Mouse (Mus musculus) hindbrain, embryonic 11.5 days (tissue): Measurements from ENCODE around the gene Nup93. TPM values are rescaled to one million over a fixed set of nuclear protein-coding genes. Genes with fewer than 3 reads are reported as not detected.

ENCODE experiments used
- ATAC-seq: fragments of 200-750 bp; cut with Nextera tagmentation; 2 replicates; pipeline ENCODE4 v1.8.0; 2017; ENCODE audit warnings: mild to moderate bottlenecking, moderate TSS enrichment, moderate library complexity; ENCODE audit not compliant: low FRiP score
- DNase-seq: peaks from one replicate; pipeline ENCODE4 v3.0.0-alpha.2; 2015; ENCODE audit warnings: low spot score
- H3K27ac ChIP-seq: fragments of 300-500 bp; sonication (generic); 2 replicates; pipeline ENCODE4 v1.5.1; 2014; ENCODE audit warnings: mild to moderate bottlenecking, low read depth, low read length
- H3K27me3 ChIP-seq: fragments of 300-500 bp; sonication (generic); 2 replicates; pipeline ENCODE4 v1.6.1; 2014; ENCODE audit warnings: mild to moderate bottlenecking, low read length, moderate library complexity, mixed read lengths; ENCODE audit not compliant: control insufficient read depth, insufficient read depth
- H3K36me3 ChIP-seq: fragments of 300-500 bp; sonication (generic); 2 replicates; pipeline ENCODE4 v1.6.1; 2014; ENCODE audit warnings: mild to moderate bottlenecking, low read length, moderate library complexity, mixed read lengths; ENCODE audit not compliant: control insufficient read depth, insufficient read depth
- H3K4me1 ChIP-seq: fragments of 300-500 bp; sonication (generic); replicated peaks from 2 replicates; pipeline ENCODE4 v1.6.1; 2014; ENCODE audit warnings: low read length, mixed read lengths; ENCODE audit not compliant: control insufficient read depth, insufficient read depth
- H3K4me2 ChIP-seq: fragments of 300-500 bp; sonication (generic); replicated peaks from 2 replicates; pipeline ENCODE4 v1.6.1; 2014; ENCODE audit warnings: mild to moderate bottlenecking, low read depth, low read length
- H3K4me3 ChIP-seq: fragments of 300-500 bp; sonication (generic); 2 replicates; pipeline ENCODE4 v1.5.1; 2014; ENCODE audit warnings: low read depth, low read length
- H3K9ac ChIP-seq: fragments of 300-500 bp; sonication (generic); 2 replicates; pipeline ENCODE4 v1.6.1; 2014; ENCODE audit warnings: low read depth, low read length
- H3K9me3 ChIP-seq: fragments of 300-500 bp; sonication (generic); 2 replicates; pipeline ENCODE4 v1.6.1; 2016; ENCODE audit warnings: low read length; ENCODE audit not compliant: control insufficient read depth
- WGBS: fragments of 180-500 bp; shearing (Covaris S2); extraction: QIAGEN DNeasy Blood & Tissue Kit; methylation state at CpG from one replicate; pipeline ENCODE4 v1.1.7; 2014; 5-methylcytosine and 5-hydroxymethylcytosine counted together
- polyA plus RNA-seq: library from polyadenylated mRNA; unstranded; fragments of >200 nt; fragmentation: Nextera tagmentation; extraction: Ambion mirVana; gene quantifications from 2 replicates; pipeline ENCODE4 v1.2.1, GENCODE M21; 2014

Gene Nup93
- polyA plus RNA-seq, 1 experiment from 2014 or later, result 95.1 TPM

DNA sequence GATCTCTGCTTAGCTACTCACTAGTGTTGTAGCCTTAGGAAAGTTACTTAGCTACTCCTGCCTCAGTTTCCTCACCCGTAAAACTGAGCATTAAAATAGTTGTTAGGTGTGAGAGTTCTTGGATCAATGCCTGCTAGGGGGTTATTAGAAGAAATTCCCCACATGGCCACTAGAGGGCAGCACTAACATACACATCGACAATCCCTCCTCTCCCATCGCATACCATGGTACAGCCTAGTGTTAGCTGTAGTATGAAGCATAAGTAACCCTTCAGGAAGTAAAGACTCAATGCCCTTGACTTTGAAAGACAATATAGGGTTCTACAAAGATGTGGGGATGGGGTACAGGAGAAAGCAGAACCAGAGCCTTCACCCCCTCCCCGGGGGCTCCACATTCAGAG is 116.4 kb downstream of the Nup93 start:
- ATAC-seq, result peak; percentile 47; the same call in 1 of the 2 replicates
- Histone ChIP-seq H3K9me3 (no peaks in the 10 kb centered on the region), H3K9ac (no peak overlapping the region), H3K36me3 (no peaks in the 10 kb centered on the region), H3K27me3 (no peaks in the 10 kb centered on the region), H3K27ac (no peak overlapping the region), H3K4me3 (no peak overlapping the region), H3K4me2 (no peak overlapping the region), H3K4me1 (no peaks in the 10 kb centered on the region)
- WGBS, result 34% methylated on average over 4 of the region's 4 CpGs
- peak; percentile 84 for DNase-seq

DNA sequence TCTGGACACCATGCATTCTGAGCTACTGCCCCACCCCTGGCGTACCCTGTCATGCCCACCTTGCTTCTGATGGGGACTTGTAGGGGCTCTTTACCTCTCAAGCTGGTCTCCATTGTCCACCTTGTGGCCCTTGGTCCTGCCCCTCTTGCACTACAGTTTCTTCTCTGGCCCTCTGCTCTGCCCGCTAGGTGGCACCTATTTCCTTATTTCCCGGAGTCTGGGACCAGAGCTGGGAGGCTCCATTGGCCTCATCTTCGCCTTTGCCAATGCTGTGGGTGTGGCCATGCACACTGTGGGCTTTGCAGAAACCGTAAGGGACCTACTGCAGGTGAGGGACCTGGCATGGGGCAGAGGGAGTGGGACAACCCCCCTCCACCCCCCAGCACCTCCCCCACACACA is 119.0 kb downstream of the Nup93 start:
- H3K9me3 ChIP-seq, result no peaks in the 10 kb centered on the region
- no peaks in the 10 kb centered on the region for H3K27me3 ChIP-seq
- ATAC-seq, result no peak
- H3K9ac ChIP-seq, result no peak overlapping the region
- DNase-seq, result no peak
- WGBS, result 55% methylated on average over 5 of the region's 5 CpGs
- H3K27ac ChIP-seq, result no peak overlapping the region
- no peak overlapping the region for H3K4me3 ChIP-seq
- H3K36me3 ChIP-seq, result no peaks in the 10 kb centered on the region
- no peak overlapping the region for H3K4me2 ChIP-seq
- H3K4me1 ChIP-seq, result no peaks in the 10 kb centered on the region

DNA sequence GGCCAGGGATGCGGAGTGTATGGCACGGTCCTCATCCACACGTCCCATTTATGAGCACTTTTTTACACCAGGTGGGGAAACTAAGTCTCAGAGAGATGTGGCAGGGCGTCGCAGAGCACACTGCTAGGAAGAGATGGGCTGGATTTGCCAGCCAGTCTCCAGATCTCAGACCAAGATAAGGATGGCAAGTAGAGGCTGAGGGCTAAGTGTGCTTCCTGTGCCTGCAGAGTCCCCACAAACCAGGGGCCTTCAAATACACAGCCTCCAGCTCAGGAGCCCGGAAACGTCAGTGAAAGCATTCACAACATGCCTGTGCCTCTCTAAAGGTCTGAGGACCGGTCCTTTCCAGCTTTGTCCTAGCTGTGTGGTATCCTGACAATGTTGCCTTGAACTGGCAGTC is 123.2 kb downstream of the Nup93 start:
- WGBS, result 90% methylated on average over 8 of the region's 8 CpGs
- Histone ChIP-seq H3K9ac (no peak overlapping the region), H3K9me3 (no peaks in the 10 kb centered on the region), H3K27me3 (no peaks in the 10 kb centered on the region), H3K27ac (no peak overlapping the region), H3K4me2 (no peak overlapping the region), H3K36me3 (no peaks in the 10 kb centered on the region), H3K4me1 (no peaks in the 10 kb centered on the region), H3K4me3 (no peak overlapping the region)
- DNase-seq, result no peak
- no peak for ATAC-seq

DNA sequence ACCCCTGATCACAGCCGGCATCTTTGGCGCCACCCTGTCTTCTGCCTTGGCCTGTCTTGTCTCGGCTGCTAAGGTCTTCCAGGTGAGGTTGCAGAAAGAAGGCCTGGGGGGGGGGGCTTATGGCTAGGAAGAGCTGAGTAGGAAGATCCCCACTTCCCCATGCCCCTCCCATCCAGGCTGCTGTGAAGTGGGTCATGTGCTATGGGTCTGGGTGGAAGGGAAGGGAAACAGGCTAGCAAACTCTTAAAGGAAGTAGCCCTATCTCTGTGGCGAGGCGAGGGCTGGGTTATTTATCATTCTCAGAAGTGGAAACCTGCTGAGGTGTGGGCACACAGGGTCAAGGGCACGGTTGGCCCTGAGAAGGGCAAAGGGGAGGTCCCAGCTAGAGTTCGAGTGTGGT is 126.4 kb downstream of the Nup93 start:
- Histone ChIP-seq H3K4me1 (no peaks in the 10 kb centered on the region), H3K4me3 (no peak overlapping the region), H3K4me2 (no peak overlapping the region), H3K36me3 (no peaks in the 10 kb centered on the region), H3K27ac (no peak overlapping the region), H3K9ac (no peak overlapping the region), H3K27me3 (no peaks in the 10 kb centered on the region), H3K9me3 (no peaks in the 10 kb centered on the region)
- ATAC-seq (no peak), DNase-seq (no peak)
- 90% methylated on average over 7 of the region's 7 CpGs for WGBS

DNA sequence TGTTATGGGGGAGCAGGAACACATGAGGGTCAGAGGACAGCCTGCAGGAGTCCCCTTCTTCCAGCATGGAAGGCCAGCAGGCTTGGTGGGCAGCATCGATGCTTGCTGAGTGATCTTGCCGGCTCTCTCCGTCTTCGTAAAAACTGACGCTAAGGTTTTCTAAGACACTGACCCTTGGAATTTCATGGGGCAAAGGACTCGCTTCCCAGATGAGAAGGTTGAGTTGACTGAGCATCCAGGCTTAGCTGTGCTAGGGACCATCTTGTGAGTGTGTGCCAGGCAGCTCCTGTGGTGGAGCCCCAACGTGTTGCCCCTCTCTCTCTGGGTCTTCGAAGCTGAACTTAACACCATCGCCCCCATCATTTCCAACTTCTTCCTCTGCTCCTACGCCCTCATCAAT is 128.3 kb downstream of the Nup93 start:
- no peak overlapping the region for H3K27ac ChIP-seq
- no peak overlapping the region for H3K4me2 ChIP-seq
- H3K27me3 ChIP-seq, result no peaks in the 10 kb centered on the region
- H3K9ac ChIP-seq, result no peak overlapping the region
- no peaks in the 10 kb centered on the region for H3K4me1 ChIP-seq
- no peak for DNase-seq
- H3K9me3 ChIP-seq, result no peaks in the 10 kb centered on the region
- H3K36me3 ChIP-seq, result no peaks in the 10 kb centered on the region
- 88% methylated on average over 10 of the region's 10 CpGs for WGBS
- no peak for ATAC-seq
- no peak overlapping the region for H3K4me3 ChIP-seq

DNA sequence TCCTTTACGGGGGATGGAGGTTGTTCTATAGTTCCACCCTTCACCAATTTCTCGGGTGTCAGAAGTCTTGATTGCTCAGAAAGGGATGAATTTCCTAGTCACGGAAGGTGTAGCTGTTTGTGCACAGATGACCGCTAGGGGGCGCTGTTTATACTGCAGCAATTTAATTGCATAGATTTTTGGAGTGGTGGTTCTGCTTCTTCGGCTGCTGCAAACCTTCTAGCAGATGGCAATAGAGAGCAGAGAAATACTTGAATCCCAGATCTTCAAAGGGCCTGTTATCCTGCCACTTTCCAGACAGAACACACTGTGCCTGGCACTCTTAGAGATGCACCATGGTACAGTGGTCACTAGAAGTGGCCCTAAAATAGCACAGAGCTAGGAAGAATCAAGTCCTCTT is 128.9 kb downstream of the Nup93 start:
- Histone ChIP-seq H3K27me3 (no peaks in the 10 kb centered on the region), H3K9me3 (no peaks in the 10 kb centered on the region), H3K4me2 (no peak overlapping the region), H3K9ac (no peak overlapping the region), H3K4me1 (no peaks in the 10 kb centered on the region), H3K27ac (no peak overlapping the region), H3K36me3 (no peaks in the 10 kb centered on the region), H3K4me3 (no peak overlapping the region)
- DNase-seq (peak; percentile 78), ATAC-seq (no peak)
- WGBS, result 16% methylated on average over 6 of the region's 6 CpGs

DNA sequence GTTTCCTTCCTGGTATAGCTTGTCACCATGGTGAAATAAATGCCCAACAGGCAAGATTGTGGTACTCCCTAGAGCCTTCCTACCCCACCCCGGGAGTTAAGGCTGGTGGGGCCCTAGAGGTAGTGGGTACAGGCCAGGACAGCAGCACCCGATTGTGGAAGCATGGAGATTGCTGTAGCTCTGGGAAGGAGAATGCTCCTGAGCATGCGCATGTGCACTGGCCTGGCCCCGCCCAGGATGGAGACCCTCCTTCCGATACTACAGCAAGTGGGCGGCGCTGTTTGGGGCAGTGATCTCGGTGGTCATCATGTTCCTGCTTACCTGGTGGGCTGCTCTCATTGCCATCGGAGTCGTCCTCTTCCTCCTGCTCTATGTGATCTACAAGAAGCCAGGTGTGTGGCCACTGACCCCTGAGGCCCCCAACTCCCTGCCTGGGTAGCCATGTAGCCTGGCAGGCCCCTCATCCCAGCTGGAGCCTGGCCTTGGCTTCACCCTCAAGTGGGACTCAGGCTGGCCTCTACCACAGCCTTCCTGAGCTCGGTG is 129.5 kb downstream of the Nup93 start:
- no peak overlapping the region for H3K9ac ChIP-seq
- H3K36me3 ChIP-seq, result no peaks in the 10 kb centered on the region
- no peaks in the 10 kb centered on the region for H3K27me3 ChIP-seq
- ATAC-seq (no peak), DNase-seq (no peak)
- H3K4me3 ChIP-seq, result no peak overlapping the region
- H3K4me1 ChIP-seq, result no peaks in the 10 kb centered on the region
- WGBS, result 85% methylated on average over 11 of the region's 11 CpGs
- H3K4me2 ChIP-seq, result no peak overlapping the region
- no peaks in the 10 kb centered on the region for H3K9me3 ChIP-seq
- H3K27ac ChIP-seq, result no peak overlapping the region

DNA sequence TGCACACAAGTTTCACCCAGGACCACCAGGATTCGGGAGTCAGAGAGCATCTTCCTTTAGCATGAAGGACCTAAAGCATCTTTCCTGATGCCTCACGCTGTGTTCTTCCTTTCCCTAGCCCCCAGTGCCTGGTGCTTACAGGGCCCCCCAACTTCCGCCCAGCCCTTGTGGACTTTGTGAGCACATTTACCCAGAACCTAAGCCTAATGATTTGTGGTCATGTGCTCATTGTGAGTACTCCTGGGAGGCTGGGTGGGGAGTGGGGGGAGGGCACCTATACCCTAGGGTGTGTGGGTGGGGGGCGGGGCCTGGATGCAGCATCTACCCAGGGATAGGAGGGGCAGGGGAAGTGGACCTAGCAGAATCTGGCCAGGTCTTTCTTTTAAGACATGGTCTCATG is 131.3 kb downstream of the Nup93 start:
- Histone ChIP-seq H3K9me3 (no peaks in the 10 kb centered on the region), H3K36me3 (no peaks in the 10 kb centered on the region), H3K4me1 (no peaks in the 10 kb centered on the region), H3K4me3 (no peak overlapping the region), H3K4me2 (no peak overlapping the region), H3K27me3 (no peaks in the 10 kb centered on the region), H3K27ac (no peak overlapping the region), H3K9ac (no peak overlapping the region)
- WGBS, result 92% methylated on average over 4 of the region's 4 CpGs
- no peak for ATAC-seq
- DNase-seq, result no peak

DNA sequence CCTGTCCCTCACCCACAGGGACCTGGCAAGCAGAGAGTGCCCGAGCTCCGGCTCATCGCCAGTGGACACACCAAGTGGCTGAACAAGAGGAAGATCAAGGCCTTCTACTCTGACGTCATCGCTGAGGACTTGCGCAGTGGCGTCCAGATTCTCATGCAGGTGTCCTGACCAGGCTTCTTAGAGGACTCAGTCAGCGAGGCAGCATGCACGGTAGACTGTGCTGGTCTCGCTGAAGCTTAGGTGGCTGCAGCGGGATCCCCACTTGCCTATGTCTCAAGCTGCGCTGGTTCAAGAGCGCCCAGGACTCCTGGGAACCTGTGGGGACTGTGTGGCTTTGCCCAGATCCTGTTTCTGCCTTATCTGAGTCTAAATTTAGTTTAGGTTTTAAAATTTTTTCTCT is 131.9 kb downstream of the Nup93 start:
- Histone ChIP-seq H3K36me3 (no peaks in the 10 kb centered on the region), H3K4me1 (no peaks in the 10 kb centered on the region), H3K9me3 (no peaks in the 10 kb centered on the region), H3K4me3 (no peak overlapping the region), H3K27ac (no peak overlapping the region), H3K27me3 (no peaks in the 10 kb centered on the region), H3K9ac (no peak overlapping the region), H3K4me2 (no peak overlapping the region)
- WGBS, result 92% methylated on average over 13 of the region's 13 CpGs
- no peak for DNase-seq
- no peak for ATAC-seq
